Comparison of ENCODE assay signal across 27 mouse cellular contexts in the genomic region with DNA sequence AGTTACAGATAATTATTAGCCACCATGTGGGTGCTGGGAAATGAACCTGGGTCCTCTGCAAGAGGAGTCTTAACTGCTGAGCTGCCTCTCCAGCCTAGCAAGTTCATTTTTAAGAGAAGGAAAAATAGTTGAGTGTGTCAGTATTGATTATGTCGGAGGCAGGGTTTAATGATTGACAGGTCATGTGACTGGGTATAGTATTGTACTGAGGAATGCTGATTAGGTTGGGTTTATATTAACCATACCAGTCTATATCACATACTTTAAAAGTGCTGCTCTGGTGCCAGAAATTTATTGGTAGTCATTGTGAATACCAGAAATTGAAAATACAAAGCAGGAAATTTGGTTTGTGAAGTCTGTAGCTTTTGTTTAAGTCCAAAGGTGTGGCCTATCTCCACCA.
A peak's percentile ranks its signal among the peaks of the same experiment; 100 is the strongest.
DNase-seq lines count a peak whose midpoint lies in the region; ATAC-seq and TF ChIP-seq lines count a peak whose summit lies in the region.
"Had no signal": no experiment of that assay in that cellular context is flagged by ENCODE, and none has a peak within 500 bp of the region (broad histone marks: within the 10 kb centered on the region; RNA-seq: fewer than 3 reads in every experiment).

No protein-coding gene starts in this region.

- TF ChIP-seq POLR2A in CH12.LX (IDR thresholded peaks at IDR 0.05; ENCODE audit: low read depth, low read length): no peak

- no peak for TF ChIP-seq RAD21 in CH12.LX (IDR thresholded peaks at IDR 0.05; ENCODE audit: low read depth, low read length)

- ATAC-seq in kidney, embryonic 15.5 days (replicated peaks; ENCODE audit: low FRiP score): no peak
- ATAC-seq in intestine, embryonic 16.5 days: peak; percentile 83
- peak; percentile 69; the same call in 1 of the 2 replicates for ATAC-seq in stomach, embryonic 16.5 days (ENCODE audit: insufficient read depth, low FRiP score)
- ATAC-seq in monocyte, adult 5-6 weeks (replicated peaks; ENCODE audit: insufficient number of reproducible peaks, low FRiP score, low TSS enrichment, poor library complexity, severe bottlenecking): no peak
- ATAC-seq: forebrain, embryonic 15.5 days; hindbrain, embryonic 16.5 days; midbrain, embryonic 15.5 days had no signal

- no peak for DNase-seq in kidney, adult 11 months
- DNase-seq in CH12.LX (ENCODE audit: extremely low read depth): no peak
- DNase-seq in heart, postnatal 25 days (ENCODE audit: low spot score): no peak
- DNase-seq: adrenal gland, adult 2 months; cerebellum, adult 11 months; cerebellum, adult 9-11 months; gastrocnemius, postnatal 10 days; kidney, postnatal 10 days; layer of hippocampus, postnatal 36 days; lung, postnatal 4 days; thymus, adult 2 months; thymus, postnatal 4 days had no signal

- no peak overlapping the region for H3K4me3 ChIP-seq in kidney, embryonic 15.5 days (replicated peaks)
- H3K4me3 ChIP-seq in CH12.LX (replicated peaks in 1 of 3; ENCODE audit: low read depth in 2 of 3, low read length in 2 of 3, poor library complexity in 1 of 3): no peak overlapping the region
- H3K4me3 ChIP-seq in intestine, embryonic 16.5 days (ENCODE audit: low read length): no peak overlapping the region
- no peak overlapping the region for H3K4me3 ChIP-seq in stomach, embryonic 16.5 days (replicated peaks; ENCODE audit: low read length)
- H3K4me3 ChIP-seq: embryonic facial prominence, embryonic 10.5 days; forebrain, embryonic 15.5 days; hindbrain, embryonic 10.5 days; limb, embryonic 13.5 days; lung, embryonic 15.5 days; midbrain, embryonic 15.5 days; myocyte; stomach, embryonic 15.5 days had no signal

- no peak for TF ChIP-seq EP300 in CH12.LX (IDR thresholded peaks at IDR 0.05; ENCODE audit: low read length)

- WGBS in kidney, embryonic 15.5 days: 62% methylated on average over 1 of the region's 1 CpGs
- 61% methylated on average over 1 of the region's 1 CpGs for WGBS in intestine, embryonic 16.5 days
- 65% methylated on average over 1 of the region's 1 CpGs for WGBS in stomach, embryonic 16.5 days

- dilution Hi-C loops in CH12.LX (cut with MboI; ENCODE audit: extremely low pct_ligation_motif_present, extremely low pct_unique_long_range_greater_than_20kb, low sequenced_read_pairs): no loop called here

- no peaks in the 10 kb centered on the region for H3K79me2 ChIP-seq in CH12.LX (replicated peaks; ENCODE audit: control insufficient read depth, extremely low read depth, insufficient read depth, poor library complexity, severe bottlenecking)

- peaks cover 15% of the 10 kb centered on the region for H3K4me1 ChIP-seq in kidney, embryonic 15.5 days
- peaks cover 15 to 38% of the 10 kb centered on the region in 2 experiments for H3K4me1 ChIP-seq in CH12.LX (ENCODE audit: control insufficient read depth in 1 of 2, insufficient read depth in 2 of 2)
- peaks cover 12% of the 10 kb centered on the region for H3K4me1 ChIP-seq in intestine, embryonic 16.5 days (ENCODE audit: control insufficient read depth, insufficient read depth, low read length)
- H3K4me1 ChIP-seq in stomach, embryonic 16.5 days (ENCODE audit: control insufficient read depth, insufficient read depth, low read length): peaks cover 11% of the 10 kb centered on the region
- H3K4me1 ChIP-seq: forebrain, embryonic 15.5 days; limb, embryonic 13.5 days; midbrain, embryonic 15.5 days had no signal

- in situ Hi-C loops in CH12.LX (cut with MboI; ENCODE audit: low pct_ligation_motif_present, low pct_unique_long_range_greater_than_20kb, low sequenced_read_pairs): no loop called here

- no peak overlapping the region for H3K9ac ChIP-seq in kidney, embryonic 15.5 days
- H3K9ac ChIP-seq in CH12.LX (ENCODE audit: insufficient read depth, low read depth): no peak overlapping the region
- H3K9ac ChIP-seq in intestine, embryonic 16.5 days (ENCODE audit: low read depth, low read length): no peak overlapping the region
- H3K9ac ChIP-seq in stomach, embryonic 16.5 days (ENCODE audit: low read length): no peak overlapping the region
- H3K9ac ChIP-seq: forebrain, embryonic 15.5 days; limb, embryonic 13.5 days; lung, embryonic 15.5 days; midbrain, embryonic 15.5 days; stomach, embryonic 15.5 days had no signal

- H3K36me3 ChIP-seq in kidney, embryonic 15.5 days: no peaks in the 10 kb centered on the region
- H3K36me3 ChIP-seq in CH12.LX (replicated peaks in 1 of 2; ENCODE audit: control insufficient read depth in 1 of 2, insufficient read depth in 1 of 2, low read length in 1 of 2): no peaks in the 10 kb centered on the region
- H3K36me3 ChIP-seq in intestine, embryonic 16.5 days (ENCODE audit: control insufficient read depth, insufficient read depth, low read length): no peaks in the 10 kb centered on the region
- H3K36me3 ChIP-seq in stomach, embryonic 16.5 days (ENCODE audit: control insufficient read depth, insufficient read depth, low read length): no peaks in the 10 kb centered on the region
- H3K36me3 ChIP-seq: embryonic facial prominence, embryonic 10.5 days; forebrain, embryonic 15.5 days; hindbrain, embryonic 10.5 days; limb, embryonic 13.5 days; lung, embryonic 15.5 days; midbrain, embryonic 15.5 days; stomach, embryonic 15.5 days had no signal

- TF ChIP-seq CTCF in CH12.LX (conservative IDR thresholded peaks at IDR 0.05 in 1 of 2, IDR thresholded peaks at IDR 0.05 in 1 of 2; ENCODE audit: low read depth in 2 of 2, low read length in 2 of 2): no peak

- peak overlapping the region; percentile 79 for H3K27ac ChIP-seq in kidney, embryonic 15.5 days
- H3K27ac ChIP-seq in CH12.LX (ENCODE audit: insufficient read depth, low read depth): no peak overlapping the region
- H3K27ac ChIP-seq in intestine, embryonic 16.5 days (ENCODE audit: low read length): peak overlapping the region; percentile 82
- no peak overlapping the region for H3K27ac ChIP-seq in stomach, embryonic 16.5 days (ENCODE audit: low read length)
- H3K27ac ChIP-seq: embryonic facial prominence, embryonic 10.5 days; forebrain, embryonic 15.5 days; hindbrain, embryonic 10.5 days; limb, embryonic 13.5 days; lung, embryonic 15.5 days; midbrain, embryonic 15.5 days had no signal

- no peaks in the 10 kb centered on the region for H3K9me3 ChIP-seq in kidney, embryonic 15.5 days (replicated peaks)
- H3K9me3 ChIP-seq in CH12.LX (replicated peaks; ENCODE audit: low read length): no peaks in the 10 kb centered on the region
- no peaks in the 10 kb centered on the region for H3K9me3 ChIP-seq in intestine, embryonic 16.5 days (ENCODE audit: control insufficient read depth, low read length)
- H3K9me3 ChIP-seq in stomach, embryonic 16.5 days (replicated peaks; ENCODE audit: control insufficient read depth, low read length): no peaks in the 10 kb centered on the region
- H3K9me3 ChIP-seq: embryonic facial prominence, embryonic 10.5 days; forebrain, embryonic 15.5 days; G1E; hindbrain, embryonic 10.5 days; limb, embryonic 13.5 days; lung, embryonic 15.5 days; midbrain, embryonic 15.5 days; stomach, embryonic 15.5 days had no signal

- no peaks in the 10 kb centered on the region for H3K27me3 ChIP-seq in kidney, embryonic 15.5 days
- H3K27me3 ChIP-seq in CH12.LX (replicated peaks): no peaks in the 10 kb centered on the region
- H3K27me3 ChIP-seq in intestine, embryonic 16.5 days (replicated peaks; ENCODE audit: control insufficient read depth, insufficient read depth, low read length): no peaks in the 10 kb centered on the region
- H3K27me3 ChIP-seq in stomach, embryonic 16.5 days (ENCODE audit: control insufficient read depth, insufficient read depth, low read length): no peaks in the 10 kb centered on the region
- H3K27me3 ChIP-seq: forebrain, embryonic 15.5 days; limb, embryonic 13.5 days; lung, embryonic 15.5 days; midbrain, embryonic 15.5 days; stomach, embryonic 15.5 days had no signal

- intact Hi-C loops in heart, postnatal 25 days (cut with DNase I): no loop called here

- no peak overlapping the region for H3K4me2 ChIP-seq in kidney, embryonic 15.5 days
- H3K4me2 ChIP-seq in CH12.LX (ENCODE audit: insufficient read depth, low read depth, poor library complexity, severe bottlenecking): no peak overlapping the region
- no peak overlapping the region for H3K4me2 ChIP-seq in intestine, embryonic 16.5 days (ENCODE audit: low read depth, low read length)
- H3K4me2 ChIP-seq in stomach, embryonic 16.5 days (ENCODE audit: low read depth, low read length): no peak overlapping the region
- H3K4me2 ChIP-seq: forebrain, embryonic 15.5 days; heart, embryonic 11.5 days; limb, embryonic 13.5 days; lung, embryonic 15.5 days; midbrain, embryonic 15.5 days; stomach, embryonic 15.5 days had no signal

TF ChIP-seq in CH12.LX, 34 proteins besides CTCF, POLR2A, EP300 and RAD21:
- TF ChIP-seq MAZ (IDR thresholded peaks at IDR 0.05; ENCODE audit: low read depth, low read length) (no peak), USF1 (IDR thresholded peaks at IDR 0.05; ENCODE audit: low read depth, low read length) (peak; percentile 22), USF2 (conservative IDR thresholded peaks at IDR 0.05; ENCODE audit: low read depth, low read length) (0 out of 2 replicates have a peak, but pooled peaks have one; percentile 14)

Comparison
In these comparisons a context has a peak if more than half of its experiments do, and no peak if none do; other contexts are left out.
1. ATAC-seq: peak in intestine, embryonic 16.5 days (single experiment) and stomach, embryonic 16.5 days (single experiment); none in kidney, embryonic 15.5 days (single experiment) and monocyte, adult 5-6 weeks (single experiment).
2. H3K27ac ChIP-seq: peak in kidney, embryonic 15.5 days (single experiment) and intestine, embryonic 16.5 days (single experiment); none in CH12.LX (single experiment) and stomach, embryonic 16.5 days (single experiment).